Mouse (Mus musculus) lung, postnatal 0 days (tissue): ENCODE measurements around the gene Fam229a.

ENCODE experiments used
- CTCF ChIP-seq: IDR thresholded peaks from 2 replicates; pipeline ENCODE4 v1.5.1; 2016; ENCODE audit warnings: antibody characterized with exemption, mild to moderate bottlenecking
- EP300 ChIP-seq: IDR thresholded peaks from 2 replicates; pipeline ENCODE4 v1.6.1; 2016; ENCODE audit warnings: antibody characterized with exemption, mild to moderate bottlenecking, control low read depth

GRCm38 (mm10) chr4:129513891-129514290 is 22.9 kb downstream of the Fam229a start:
- TF ChIP-seq CTCF (no peak), EP300 (no peak)
